Mouse (Mus musculus) right cerebral cortex, adult 18-20 months (tissue): ENCODE measurements around the gene Slc5a4b.

Experiments used
- DNase-seq: peaks from one replicate; pipeline ENCODE4 v3.0.0; 2022; ENCODE audit warnings: mixed read lengths

Slc5a4b gene

DNA sequence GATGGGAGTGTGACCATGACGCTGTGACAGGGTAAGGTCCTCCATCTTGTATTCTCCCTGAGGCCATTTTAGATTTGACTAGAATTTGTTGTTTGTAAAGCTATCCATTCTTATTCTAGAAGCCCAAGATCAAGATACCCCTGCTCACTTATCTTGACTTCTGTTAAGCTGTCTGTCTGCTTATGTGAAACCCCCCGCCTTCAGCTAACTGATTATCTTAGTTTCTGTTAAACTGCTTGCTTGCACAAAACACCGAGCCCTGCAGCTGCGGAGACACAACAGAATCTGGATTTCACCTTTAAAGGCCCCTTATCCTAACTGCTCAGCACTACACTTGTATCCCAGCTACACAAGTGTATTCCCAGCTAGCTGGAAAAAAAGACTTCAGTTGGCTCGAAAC is 73.8 kb downstream of the Slc5a4b start:
- no peak for DNase-seq

GRCm38 (mm10) chr10:76035277-76035676 is 75.5 kb downstream of the Slc5a4b start:
- no peak for DNase-seq

GRCm38 (mm10) chr10:76034001-76034600 is 76.7 kb downstream of the Slc5a4b start:
- no peak for DNase-seq

GRCm38 (mm10) chr10:76033119-76033455 is 77.7 kb downstream of the Slc5a4b start:
- DNase-seq: no peak

DNA sequence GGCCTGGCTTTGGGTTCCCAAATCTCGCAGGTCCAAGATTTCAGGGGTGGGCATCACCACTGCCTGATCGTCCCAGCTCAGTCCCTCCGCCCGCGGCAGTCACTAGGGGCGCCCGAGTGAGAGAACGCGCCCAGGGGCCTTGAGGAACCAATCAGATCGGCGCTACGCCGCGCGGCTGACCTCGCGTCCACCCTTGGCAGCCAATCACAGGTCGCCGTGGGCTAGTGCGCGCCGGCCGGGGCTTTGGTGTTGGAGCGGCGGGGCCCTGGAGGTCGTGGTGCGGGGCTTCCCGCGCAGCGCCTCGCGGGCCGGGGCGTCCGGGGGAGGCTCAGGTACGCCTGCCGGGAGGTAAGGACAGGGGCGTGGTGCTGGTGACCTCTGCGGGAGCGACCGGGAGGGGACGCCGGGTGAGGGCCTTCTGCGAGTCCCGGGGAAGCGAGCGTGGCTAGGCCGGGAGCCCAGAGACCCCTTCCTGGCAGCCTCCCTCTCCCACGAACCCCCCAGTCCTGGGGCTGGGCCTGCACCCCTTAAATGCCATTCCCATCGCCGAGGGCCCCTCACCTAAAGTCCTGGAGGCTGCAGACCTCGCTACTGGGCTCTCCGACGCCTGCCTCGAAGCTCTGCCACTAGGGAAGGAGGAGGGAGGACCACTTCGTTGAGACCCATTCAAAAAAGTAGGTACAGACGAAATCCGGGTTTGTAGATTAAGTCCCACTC is 78.2 kb downstream of the Slc5a4b start, which contains the start of gene Zfp280b:
TSS of gene Zfp280b (plus strand) at position 249 of the 717 bp plus-strand sequence.
- peak; percentile 95 for DNase-seq

GRCm38 (mm10) chr10:76031511-76032401 is 79.0 kb downstream of the Slc5a4b start:
- no peak for DNase-seq

- DNase-seq: no peak
These were observed 80.3 kb downstream of the Slc5a4b start for GRCm38 (mm10) chr10:76030496-76030895.

DNA sequence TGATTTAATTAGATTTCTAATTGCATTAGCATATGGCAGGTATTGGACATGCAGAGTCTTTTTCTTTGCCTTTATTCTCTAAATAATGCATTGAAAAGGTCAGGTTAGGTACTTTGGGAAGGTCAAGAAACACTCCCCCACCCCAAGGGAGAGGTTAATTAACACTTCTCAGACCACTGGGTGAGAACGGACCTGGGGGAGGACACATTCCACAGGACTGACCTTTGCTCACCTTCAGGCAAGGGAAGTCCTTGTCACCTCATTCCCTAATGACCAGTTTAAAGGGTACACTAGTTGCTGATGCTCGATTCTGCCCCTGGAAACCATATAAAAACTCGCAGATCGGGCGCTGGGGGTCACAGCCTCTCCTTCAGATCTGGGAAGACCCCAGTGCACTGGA is 81.5 kb downstream of the Slc5a4b start:
- no peak for DNase-seq

- DNase-seq: no peak
These were observed 82.4 kb downstream of the Slc5a4b start for GRCm38 (mm10) chr10:76028396-76028795.

- no peak for DNase-seq
These were observed 82.8 kb downstream of the Slc5a4b start for GRCm38 (mm10) chr10:76028016-76028366.

- no peak for DNase-seq
These were observed 83.4 kb downstream of the Slc5a4b start for GRCm38 (mm10) chr10:76027127-76028015.

GRCm38 (mm10) chr10:76025470-76026190 is 85.1 kb downstream of the Slc5a4b start:
- no peak for DNase-seq

- DNase-seq: no peak
These were observed 86.8 kb downstream of the Slc5a4b start for GRCm38 (mm10) chr10:76023921-76024320.

DNA sequence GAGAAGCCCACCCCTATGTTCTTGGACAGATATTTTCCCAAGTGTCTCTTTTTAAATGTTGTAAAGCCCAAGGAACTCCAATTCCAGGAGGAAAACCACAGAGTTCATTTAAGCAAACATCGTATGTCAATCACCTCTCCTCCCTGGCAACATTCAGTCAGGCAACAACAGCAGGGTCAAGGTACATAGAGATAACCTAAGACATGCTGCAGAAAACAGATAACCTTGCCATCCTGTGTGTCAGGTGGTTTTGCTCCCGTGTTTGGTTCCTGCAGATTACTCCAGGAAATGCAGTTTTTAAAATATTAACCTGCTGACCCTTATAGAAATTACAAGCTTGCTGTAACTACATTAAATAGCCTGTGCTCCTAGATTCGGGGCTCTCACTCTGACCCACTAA is 89.0 kb downstream of the Slc5a4b start:
- DNase-seq: no peak

DNA sequence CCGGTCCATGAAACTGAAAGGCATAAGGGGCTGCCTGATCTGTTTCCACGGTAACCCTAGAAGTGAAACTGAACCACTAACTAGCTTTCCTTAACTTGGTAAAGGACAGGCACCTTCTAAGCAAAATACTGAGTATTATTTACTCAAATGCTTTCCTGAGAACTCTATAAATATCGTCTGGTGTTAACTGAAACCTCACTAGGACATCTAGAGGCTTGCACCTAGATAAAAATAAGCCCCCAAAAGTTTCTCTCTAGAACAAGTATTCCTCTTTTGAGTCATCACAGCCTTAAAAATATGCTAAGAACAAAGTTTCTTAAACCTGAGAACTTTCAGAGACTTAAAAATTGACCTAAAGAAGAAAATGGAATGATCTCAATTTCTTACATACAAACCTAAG is 93.9 kb downstream of the Slc5a4b start:
- no peak for DNase-seq

DNA sequence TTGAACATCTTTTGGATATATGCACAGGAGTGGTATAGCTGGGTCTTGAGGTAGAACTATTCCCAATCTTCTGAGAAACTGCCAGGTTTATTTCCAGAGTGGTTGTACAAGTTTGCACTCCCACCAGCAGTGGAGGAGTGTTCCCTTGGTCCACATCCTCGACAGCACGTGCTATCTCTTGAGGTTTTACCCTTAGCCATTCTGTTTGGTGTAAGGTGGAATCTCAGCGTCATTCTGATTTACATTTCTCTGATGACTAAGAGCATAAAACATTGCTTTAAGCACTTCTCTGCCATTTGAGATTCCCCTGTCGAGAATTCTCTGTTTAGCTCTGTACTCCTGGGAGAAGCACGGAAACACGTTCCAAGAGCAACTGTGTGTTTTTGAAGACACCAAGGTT is 97.8 kb downstream of the Slc5a4b start:
- DNase-seq: no peak

GRCm38 (mm10) chr10:76009812-76010211 is 100.9 kb downstream of the Slc5a4b start:
- DNase-seq: no peak
